Mouse (Mus musculus): ENCODE results near the gene Orc5.

- TF ChIP-seq POLR2A (IDR thresholded peaks at IDR 0.05; ENCODE audit: low read depth, low read length): no peak
- no peak for TF ChIP-seq CTCF (IDR thresholded peaks at IDR 0.05; ENCODE audit: extremely low read depth, insufficient read depth, insufficient read length, insufficient replicate concordance)
Observed at GRCm38 (mm10) chr5:22522612-22523011, 27.6 kb downstream of the Orc5 start.

All from spleen, adult 2 months (tissue).